Mouse (Mus musculus) heart, postnatal 0 days (tissue): Measurements from ENCODE around the gene Maneal. TPM values are rescaled to one million over a fixed set of nuclear protein-coding genes. Genes with fewer than 3 reads are reported as not detected.

Experiments
- ATAC-seq: fragments of 200-750 bp; cut with Nextera tagmentation; 2 replicates; pipeline ENCODE4 v1.8.0; 2017; ENCODE audit warnings: low read depth, moderate number of reproducible peaks, moderate library complexity; ENCODE audit not compliant: insufficient read depth
- DNase-seq: peaks from one replicate; pipeline ENCODE4 v3.0.0-alpha.2; 2016; ENCODE audit warnings: low spot score
- H3K27ac ChIP-seq: fragments of 300-500 bp; sonication (generic); 2 replicates; pipeline ENCODE4 v1.5.1; 2014; ENCODE audit warnings: low read depth, mild to moderate bottlenecking
- H3K27me3 ChIP-seq: fragments of 300-500 bp; sonication (generic); 2 replicates; pipeline ENCODE4 v1.6.1; 2014; ENCODE audit warnings: low read length, mixed read lengths; ENCODE audit not compliant: control insufficient read depth, insufficient read depth
- H3K36me3 ChIP-seq: fragments of 300-500 bp; sonication (generic); replicated peaks from 2 replicates; pipeline ENCODE4 v1.6.1; 2014; ENCODE audit warnings: low read length, mixed read lengths; ENCODE audit not compliant: control insufficient read depth, insufficient read depth
- H3K4me1 ChIP-seq: fragments of 300-500 bp; sonication (generic); 2 replicates; pipeline ENCODE4 v1.6.1; 2014; ENCODE audit warnings: antibody characterized with exemption; ENCODE audit not compliant: control insufficient read depth, insufficient read depth
- H3K4me2 ChIP-seq: fragments of 300-500 bp; sonication (generic); 2 replicates; pipeline ENCODE4 v1.6.1; 2014; ENCODE audit warnings: low read depth, mild to moderate bottlenecking, low read length, moderate library complexity
- H3K4me3 ChIP-seq: fragments of 300-500 bp; sonication (generic); 2 replicates; pipeline ENCODE4 v1.5.1; 2014; ENCODE audit warnings: low read depth, low read length
- H3K9ac ChIP-seq: fragments of 300-500 bp; sonication (generic); replicated peaks from 2 replicates; pipeline ENCODE4 v1.6.1; 2014; ENCODE audit warnings: low read depth, low read length, mixed read lengths
- H3K9me3 ChIP-seq: fragments of 300-500 bp; sonication (generic); replicated peaks from 2 replicates; pipeline ENCODE4 v1.6.1; 2016; ENCODE audit warnings: low read length; ENCODE audit not compliant: control insufficient read depth
- CTCF ChIP-seq: IDR thresholded peaks from 2 replicates; pipeline ENCODE4 v1.5.1; 2016; ENCODE audit warnings: antibody characterized with exemption, control low read depth, low read depth
- EP300 ChIP-seq: IDR thresholded peaks from 2 replicates; pipeline ENCODE4 v1.6.1; 2016; ENCODE audit warnings: antibody characterized with exemption, low read depth
- WGBS: fragments of 180-500 bp; shearing (Covaris S2); extraction: QIAGEN DNeasy Blood & Tissue Kit; methylation state at CpG from one replicate; pipeline ENCODE4 v1.1.7; 2014; 5-methylcytosine and 5-hydroxymethylcytosine counted together
- polyA plus RNA-seq: library from polyadenylated mRNA; unstranded; fragments of >200 nt; fragmentation: Nextera tagmentation; extraction: Ambion mirVana; gene quantifications from 2 replicates; pipeline ENCODE4 v1.2.1, GENCODE M21; 2015
- total RNA-seq: library from RNA; depleted of rRNA; stranded (reverse); fragments of >200 nt; gene quantifications from 2 replicates; pipeline ENCODE4 v1.2.3, GENCODE M21; 2014; ENCODE audit warnings: low replicate concordance

Maneal gene
- total and polyA plus RNA-seq, 2 experiments from 2014 or later: 0.11 TPM; not detected in 1

DNA sequence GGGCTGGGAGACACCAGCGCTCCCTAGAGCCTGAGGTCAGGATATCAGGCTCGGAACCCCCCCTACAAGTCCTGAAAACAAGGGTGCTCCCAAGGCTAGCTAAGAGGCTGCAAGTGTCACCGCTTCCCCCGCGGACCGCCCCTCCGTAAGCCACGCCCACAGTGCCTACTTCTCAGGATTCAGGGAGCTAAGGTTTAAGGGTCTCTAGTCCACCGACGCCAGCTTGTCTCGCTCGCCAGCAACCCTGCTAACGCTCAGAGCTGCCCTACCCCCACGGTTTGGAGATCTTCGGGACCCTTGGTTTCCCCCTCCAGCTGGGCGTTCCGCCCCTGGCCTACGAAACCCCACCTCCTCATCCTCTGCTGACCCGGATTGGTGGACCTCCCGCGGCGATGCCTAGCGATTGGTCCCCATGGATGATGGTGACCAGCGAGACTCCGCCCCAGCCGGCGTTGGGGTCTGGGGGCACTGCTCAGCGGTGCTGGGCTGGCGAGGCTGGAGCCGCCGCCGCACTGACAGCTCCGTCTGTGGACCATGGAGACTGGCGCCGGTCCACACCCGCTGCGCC, 19.5 kb upstream of the Maneal start:
- H3K9me3 ChIP-seq: no peaks in the 10 kb centered on the region
- H3K9ac ChIP-seq: no peak overlapping the region
- peaks cover 63% of the 10 kb centered on the region for H3K27me3 ChIP-seq
- WGBS: under 1% methylated on average over 37 of the region's 37 CpGs
- peak overlapping the region; percentile 19; the same call in 1 of the 2 replicates for H3K4me3 ChIP-seq
- no peaks in the 10 kb centered on the region for H3K36me3 ChIP-seq
- no peak for TF ChIP-seq CTCF
- no peak for TF ChIP-seq EP300
- peak overlapping the region; percentile 30; the same call in 1 of the 2 replicates for H3K4me2 ChIP-seq
- no peaks in the 10 kb centered on the region for H3K4me1 ChIP-seq
- DNase-seq: no peak
- ATAC-seq: no peak
- no peak overlapping the region for H3K27ac ChIP-seq

DNA sequence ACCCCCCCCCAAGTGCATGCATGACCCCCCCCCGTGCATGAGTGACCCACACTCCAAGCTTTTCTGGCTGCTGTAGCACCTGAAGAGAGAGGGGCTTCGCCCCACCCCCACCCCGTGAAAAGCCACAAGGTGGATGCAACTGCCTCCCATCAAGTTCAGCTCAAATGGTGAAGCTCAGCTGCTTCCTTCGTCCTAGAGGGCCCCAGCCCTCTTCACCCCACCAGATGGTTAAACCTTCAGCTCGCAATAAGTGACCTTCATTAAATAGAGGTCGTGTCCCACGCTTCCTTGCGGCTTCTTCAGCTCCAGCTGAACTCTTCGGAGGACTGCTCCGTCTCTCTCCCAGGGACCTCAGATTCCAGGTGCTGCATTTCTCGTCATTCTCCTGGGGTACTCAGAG, 18.6 kb upstream of the Maneal start, which contains the start of gene Epha10:
TSS of gene Epha10 (plus strand) at position 301 of the 400 bp plus-strand sequence.
- TF ChIP-seq CTCF (no peak), EP300 (no peak)
- WGBS: 7% methylated on average over 11 of the region's 11 CpGs

DNA sequence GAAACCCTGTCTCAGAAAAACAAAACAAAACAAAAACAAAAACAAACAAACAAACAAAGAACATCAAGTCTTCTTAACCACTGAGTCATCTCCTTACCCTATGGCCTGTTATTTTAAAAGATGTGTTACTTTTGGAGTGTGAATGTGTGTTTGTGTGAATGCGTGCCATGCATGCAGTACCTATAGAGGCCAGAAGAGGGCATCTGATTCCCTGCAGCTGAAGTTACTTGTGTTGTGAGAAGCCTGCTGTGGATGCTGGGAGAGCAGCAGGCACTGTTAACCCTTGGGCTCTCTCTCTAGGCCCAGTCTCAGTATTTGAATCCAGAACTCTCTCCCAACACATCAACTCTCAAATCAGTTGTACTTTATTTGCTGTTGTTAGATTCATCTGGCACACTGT, 10.7 kb upstream of the Maneal start:
- no peak overlapping the region for H3K27ac ChIP-seq
- ATAC-seq (no peak), DNase-seq (no peak)
- no peaks in the 10 kb centered on the region for H3K4me1 ChIP-seq
- TF ChIP-seq CTCF (no peak), EP300 (no peak)
- no peaks in the 10 kb centered on the region for H3K9me3 ChIP-seq
- 88% methylated on average over 1 of the region's 1 CpGs for WGBS
- no peaks in the 10 kb centered on the region for H3K27me3 ChIP-seq
- H3K9ac ChIP-seq: no peak overlapping the region
- H3K4me2 ChIP-seq: no peak overlapping the region
- H3K4me3 ChIP-seq: no peak overlapping the region
- no peaks in the 10 kb centered on the region for H3K36me3 ChIP-seq

More for the DNA sequence above, 18.6 kb upstream of the Maneal start, which contains the start of gene Epha10:
- peak within 1 kb of the TSS; percentile 30; the same call in 1 of the 2 replicates for H3K4me2 ChIP-seq
- H3K27ac ChIP-seq: no peak within 1 kb of the TSS
- no peaks in the 10 kb centered on the region for H3K36me3 ChIP-seq
- H3K4me1 ChIP-seq: no peaks in the 10 kb centered on the region
- no peaks in the 10 kb centered on the region for H3K9me3 ChIP-seq
- ATAC-seq: no peak
- H3K27me3 ChIP-seq: peaks cover 58% of the 10 kb centered on the region
- H3K9ac ChIP-seq: no peak within 1 kb of the TSS
- DNase-seq: no peak
- peak within 1 kb of the TSS; percentile 19; the same call in 1 of the 2 replicates for H3K4me3 ChIP-seq

DNA sequence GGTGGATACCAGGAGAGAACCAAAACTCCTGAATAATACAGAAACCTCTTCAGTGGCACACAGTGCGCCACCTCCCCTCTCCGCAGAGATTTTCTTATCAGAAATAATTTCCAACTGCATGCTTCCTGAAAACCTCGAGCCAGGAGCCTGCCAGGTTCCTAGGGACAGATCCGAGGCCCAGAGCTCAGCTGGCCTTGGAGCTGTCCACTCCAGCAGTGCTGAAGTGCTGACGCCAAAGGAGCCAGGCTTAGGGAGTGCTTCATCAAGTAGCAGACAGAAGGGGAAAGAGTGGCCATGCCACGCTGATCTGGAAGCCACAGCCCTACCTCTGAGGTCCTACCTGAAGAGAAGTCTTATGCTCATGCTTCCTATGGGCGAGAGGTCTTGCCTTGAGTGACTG, 1.5 kb downstream of the Maneal start:
- Histone ChIP-seq H3K9me3 (no peaks in the 10 kb centered on the region), H3K4me2 (no peak overlapping the region), H3K27me3 (peaks cover 33% of the 10 kb centered on the region), H3K4me3 (no peak overlapping the region), H3K27ac (no peak overlapping the region), H3K36me3 (peaks cover 16% of the 10 kb centered on the region), H3K9ac (no peak overlapping the region), H3K4me1 (0 out of 2 replicates have a peak, but pooled peaks cover 6% of the 10 kb centered on the region)
- TF ChIP-seq EP300 (no peak), CTCF (no peak)
- DNase-seq (peak; percentile 46), ATAC-seq (peak; percentile 59; the same call in 1 of the 2 replicates)
- 2% methylated on average over 7 of the region's 7 CpGs for WGBS

DNA sequence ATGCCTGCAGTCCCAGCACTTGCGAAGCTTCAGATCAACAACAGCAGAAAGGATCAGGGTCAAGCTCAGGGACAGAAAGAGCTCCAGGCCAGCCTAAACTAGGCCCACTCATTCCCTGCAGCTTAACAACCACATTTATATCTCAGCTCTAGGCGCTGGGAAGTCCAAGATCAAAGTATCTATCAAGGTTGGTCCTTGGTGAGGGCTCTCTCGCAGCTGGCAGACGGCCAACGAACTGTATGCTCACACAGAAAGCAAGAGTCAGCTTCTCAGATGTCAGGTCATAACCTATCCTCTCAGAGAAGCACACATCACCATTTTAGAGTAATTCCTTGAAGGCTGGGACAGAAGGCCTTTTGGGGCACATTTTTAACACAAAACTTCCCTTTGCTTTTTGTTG, 3.6 kb downstream of the Maneal start:
- Histone ChIP-seq H3K4me3 (no peak overlapping the region), H3K27me3 (peaks cover 28% of the 10 kb centered on the region), H3K4me2 (no peak overlapping the region), H3K9me3 (no peaks in the 10 kb centered on the region), H3K36me3 (peaks cover 34% of the 10 kb centered on the region), H3K9ac (no peak overlapping the region), H3K27ac (no peak overlapping the region), H3K4me1 (0 out of 2 replicates have a peak, but pooled peaks cover 6% of the 10 kb centered on the region)
- WGBS: 47% methylated on average over 5 of the region's 5 CpGs
- TF ChIP-seq CTCF: no peak
- TF ChIP-seq EP300: no peak
- no peak for ATAC-seq
- no peak for DNase-seq

DNA sequence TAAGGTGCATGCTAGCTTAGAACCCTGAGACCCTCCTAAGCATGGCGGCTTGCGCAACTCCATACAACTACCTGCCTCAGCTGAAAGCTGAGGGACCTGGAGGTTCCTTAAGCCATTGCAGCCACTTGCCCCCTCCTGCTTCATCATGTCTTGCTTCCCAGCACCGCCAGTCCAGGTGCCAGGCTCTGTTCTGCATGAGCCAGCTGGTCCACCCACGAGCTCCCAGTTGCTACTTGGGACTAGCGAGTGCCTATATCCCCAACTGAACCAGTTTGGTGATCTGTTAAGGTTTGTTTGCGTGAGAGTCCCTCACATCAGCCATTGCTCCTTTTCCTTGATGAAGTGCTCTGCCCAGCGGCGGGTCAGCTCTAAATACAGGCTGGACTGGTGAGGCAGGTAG, 5.7 kb downstream of the Maneal start:
- Histone ChIP-seq H3K36me3 (peaks cover 38% of the 10 kb centered on the region), H3K9ac (no peak overlapping the region), H3K9me3 (no peaks in the 10 kb centered on the region), H3K27ac (no peak overlapping the region), H3K4me1 (peaks cover 8% of the 10 kb centered on the region), H3K4me3 (no peak overlapping the region), H3K27me3 (peaks cover 9% of the 10 kb centered on the region), H3K4me2 (no peak overlapping the region)
- WGBS: 92% methylated on average over 8 of the region's 8 CpGs
- TF ChIP-seq CTCF: no peak
- ATAC-seq (no peak), DNase-seq (no peak)
